Mouse (Mus musculus) lung, postnatal 0 days (tissue): Measurements from ENCODE around the gene Fbp1.

ENCODE experiments used
- CTCF ChIP-seq: IDR thresholded peaks from 2 replicates; pipeline ENCODE4 v1.5.1; 2016; ENCODE audit warnings: antibody characterized with exemption, mild to moderate bottlenecking
- EP300 ChIP-seq: IDR thresholded peaks from 2 replicates; pipeline ENCODE4 v1.6.1; 2016; ENCODE audit warnings: antibody characterized with exemption, mild to moderate bottlenecking, control low read depth

DNA sequence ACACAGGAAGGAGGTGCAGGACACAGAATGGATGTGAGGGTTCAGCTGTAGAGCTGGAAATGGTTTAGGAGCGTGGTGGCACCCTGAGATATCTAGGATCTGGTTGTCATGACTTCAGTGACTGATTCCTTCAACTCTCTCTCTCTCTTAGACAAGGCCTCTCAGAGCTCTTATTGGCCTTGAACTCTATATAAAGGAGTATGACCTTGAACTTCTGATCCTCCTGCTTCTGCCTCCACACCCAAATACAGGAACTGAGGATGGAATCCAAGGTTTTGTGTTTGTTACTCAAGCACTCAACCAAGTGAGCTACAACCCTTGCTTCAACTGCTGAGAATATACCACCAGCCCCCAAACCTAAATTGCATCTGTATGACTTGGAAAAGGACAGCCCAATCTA, 12.0 kb downstream of the Fbp1 start:
- TF ChIP-seq CTCF (no peak), EP300 (no peak)
